Mouse (Mus musculus) limb, embryonic 10.5 days (tissue): Measurements from ENCODE around the gene Fryl. TPM values are rescaled to one million over a fixed set of nuclear protein-coding genes. Genes with fewer than 3 reads are reported as not detected.

ENCODE experiments used
- DNase-seq: peaks from one replicate; pipeline ENCODE4 v3.0.0-alpha.2; 2017; ENCODE audit warnings: low spot score
- H3K27ac ChIP-seq: fragments of 300-500 bp; sonication (generic); 2 replicates; pipeline ENCODE4 v1.5.1; 2016; ENCODE audit warnings: mild to moderate bottlenecking
- H3K27me3 ChIP-seq: fragments of 300-500 bp; sonication (generic); 2 replicates; pipeline ENCODE4 v1.6.1; 2016; ENCODE audit warnings: low read depth, mild to moderate bottlenecking; ENCODE audit not compliant: poor library complexity, severe bottlenecking
- H3K36me3 ChIP-seq: fragments of 300-500 bp; sonication (generic); 2 replicates; pipeline ENCODE4 v1.6.1; 2016; ENCODE audit warnings: mild to moderate bottlenecking, moderate library complexity
- H3K4me1 ChIP-seq: fragments of 300-500 bp; sonication (generic); 2 replicates; pipeline ENCODE4 v1.6.1; 2016
- H3K4me3 ChIP-seq: fragments of 300-500 bp; sonication (generic); 2 replicates; pipeline ENCODE4 v1.5.1; 2016; ENCODE audit warnings: mild to moderate bottlenecking, moderate library complexity
- H3K9me3 ChIP-seq: fragments of 300-500 bp; sonication (generic); replicated peaks from 2 replicates; pipeline ENCODE4 v1.6.1; 2016; ENCODE audit warnings: mild to moderate bottlenecking
- WGBS: fragments of 180-500 bp; shearing (Covaris S2); methylation state at CpG from one replicate; pipeline ENCODE4 v1.1.7; 2016; 5-methylcytosine and 5-hydroxymethylcytosine counted together
- polyA plus RNA-seq: library from polyadenylated mRNA; unstranded; fragments of >200 nt; fragmentation: Nextera tagmentation; extraction: Ambion mirVana; gene quantifications from 2 replicates; pipeline ENCODE4 v1.2.1, GENCODE M21; 2016

The Fryl gene
- polyA plus RNA-seq, 1 experiment from 2014 or later: 22.6 TPM

DNA sequence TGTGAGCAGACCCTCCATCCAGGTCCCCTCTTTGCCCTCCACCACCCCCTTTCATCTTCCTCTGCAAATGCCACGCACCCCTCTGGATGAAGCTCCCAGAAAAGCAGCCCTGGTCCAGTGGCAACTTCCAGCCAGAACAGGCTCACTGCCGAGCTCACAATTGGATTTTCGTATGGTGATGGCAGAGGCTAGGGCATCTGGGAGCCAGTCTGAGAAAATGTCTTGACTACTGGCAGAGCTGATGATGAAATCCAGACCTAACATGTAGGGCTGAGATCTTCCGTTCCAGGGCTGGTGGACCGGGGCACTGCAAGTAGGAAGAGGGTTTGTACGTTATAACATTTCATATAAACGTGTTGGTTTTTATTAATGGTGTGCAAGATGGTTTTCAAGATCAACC is 268.6 kb downstream of the Fryl start:
- Histone ChIP-seq H3K4me1 (peaks cover 16% of the 10 kb centered on the region), H3K4me3 (no peak overlapping the region), H3K9me3 (no peaks in the 10 kb centered on the region), H3K36me3 (no peaks in the 10 kb centered on the region), H3K27ac (no peak overlapping the region), H3K27me3 (no peaks in the 10 kb centered on the region)
- WGBS: 91% methylated on average over 7 of the region's 7 CpGs
- no peak for DNase-seq

DNA sequence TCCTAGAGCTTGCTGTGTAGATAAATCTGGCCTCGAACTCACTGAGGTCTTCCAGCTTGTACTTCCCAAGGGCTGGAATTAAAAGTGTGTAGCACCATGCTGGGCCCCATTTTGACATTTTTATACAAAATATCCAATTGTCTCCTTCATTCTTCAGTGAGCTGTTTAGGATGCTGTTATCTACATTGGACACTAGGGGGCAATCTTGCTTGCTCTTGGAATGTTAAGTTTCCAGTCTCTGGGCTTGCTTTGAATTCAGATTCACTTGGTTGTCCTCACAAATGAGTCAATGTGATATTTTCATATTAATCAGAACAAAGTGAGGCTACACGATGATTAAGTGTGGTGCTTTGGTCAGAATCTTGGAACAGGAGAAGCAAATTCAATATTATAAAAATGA is 272.3 kb downstream of the Fryl start:
- Histone ChIP-seq H3K27me3 (no peaks in the 10 kb centered on the region), H3K4me1 (peaks cover 12% of the 10 kb centered on the region), H3K4me3 (no peak overlapping the region), H3K27ac (no peak overlapping the region), H3K9me3 (no peaks in the 10 kb centered on the region), H3K36me3 (peaks cover 16% of the 10 kb centered on the region)
- no peak for DNase-seq
- 8% methylated on average over 2 of the region's 2 CpGs for WGBS

DNA sequence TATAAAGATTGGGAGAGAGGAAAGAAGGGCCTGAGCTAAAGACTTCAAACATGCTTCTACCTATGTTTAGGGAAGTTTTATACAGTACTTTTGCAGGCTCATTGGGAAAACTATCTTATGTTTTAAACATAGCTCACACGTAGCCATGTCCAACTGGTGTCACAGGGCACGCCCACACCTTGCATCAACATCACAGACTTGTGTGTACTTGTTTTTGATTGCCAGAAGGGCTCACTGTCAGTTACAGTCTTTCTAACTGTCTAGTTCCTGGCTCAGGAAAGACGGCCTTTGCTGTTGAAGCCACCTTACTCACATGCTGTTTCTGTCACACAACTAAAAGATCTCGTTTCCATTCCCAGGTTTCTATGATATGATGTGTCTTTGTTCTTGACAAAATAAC is 279.9 kb downstream of the Fryl start:
- H3K4me3 ChIP-seq: no peak overlapping the region
- H3K4me1 ChIP-seq: peaks cover under 1% of the 10 kb centered on the region; the same call in 1 of the 2 replicates
- no peak overlapping the region for H3K27ac ChIP-seq
- no peaks in the 10 kb centered on the region for H3K9me3 ChIP-seq
- no peak for DNase-seq
- H3K36me3 ChIP-seq: peaks cover 71% of the 10 kb centered on the region
- no peaks in the 10 kb centered on the region for H3K27me3 ChIP-seq
- WGBS: 91% methylated on average over 4 of the region's 4 CpGs

DNA sequence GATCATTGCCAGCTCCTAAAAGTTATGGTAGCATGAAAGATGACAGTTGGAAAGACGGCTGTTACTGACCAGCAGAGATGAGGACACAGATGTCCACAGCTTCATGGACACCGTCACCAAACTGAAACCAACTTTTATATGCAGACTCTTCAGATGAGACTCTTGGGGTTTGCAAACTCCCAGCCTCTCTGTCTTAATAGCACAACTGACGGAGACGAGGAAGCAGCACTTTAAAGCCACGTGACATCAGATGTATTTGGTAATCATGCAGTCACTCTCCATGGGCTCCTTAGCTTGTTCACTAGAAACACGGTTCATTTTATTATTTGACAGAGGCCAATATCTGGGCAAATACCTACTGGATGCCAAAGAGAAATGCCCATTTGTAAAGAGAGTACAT is 280.4 kb downstream of the Fryl start:
- no peak for DNase-seq
- Histone ChIP-seq H3K27me3 (no peaks in the 10 kb centered on the region), H3K36me3 (peaks cover 74% of the 10 kb centered on the region), H3K4me1 (no peaks in the 10 kb centered on the region; the same call in 1 of the 2 replicates), H3K4me3 (no peak overlapping the region), H3K9me3 (no peaks in the 10 kb centered on the region), H3K27ac (no peak overlapping the region)
- WGBS: 94% methylated on average over 6 of the region's 6 CpGs

DNA sequence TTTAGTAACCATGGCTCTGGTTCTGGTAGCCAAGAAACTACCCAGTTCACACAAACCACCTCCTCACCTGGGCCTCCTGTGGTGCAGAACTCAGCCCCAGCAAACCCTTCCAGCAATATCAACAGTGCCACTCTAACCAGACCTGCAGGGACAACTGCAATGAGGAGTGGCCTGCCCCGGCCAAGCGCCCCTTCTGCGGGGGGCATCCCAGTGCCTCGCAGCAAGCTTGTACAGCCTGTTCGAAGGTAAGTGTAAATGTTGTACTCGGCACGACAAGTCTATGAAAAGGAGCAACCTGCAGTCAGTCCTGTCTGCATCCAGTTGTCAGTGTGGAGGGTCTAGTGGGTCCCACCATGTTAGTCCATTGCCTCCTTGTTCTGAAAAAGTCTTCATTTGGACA is 281.8 kb downstream of the Fryl start, which contains the start of gene Gm10135:
Gene Gm10135 (minus strand): TSS at position 101 of the 400 bp plus-strand sequence.
- no peaks in the 10 kb centered on the region for H3K4me1 ChIP-seq
- no peak for DNase-seq
- H3K27me3 ChIP-seq: no peaks in the 10 kb centered on the region
- no peak within 1 kb of the TSS for H3K4me3 ChIP-seq
- 96% methylated on average over 7 of the region's 7 CpGs for WGBS
- H3K9me3 ChIP-seq: no peaks in the 10 kb centered on the region
- H3K27ac ChIP-seq: no peak within 1 kb of the TSS
- peaks cover 74% of the 10 kb centered on the region for H3K36me3 ChIP-seq

DNA sequence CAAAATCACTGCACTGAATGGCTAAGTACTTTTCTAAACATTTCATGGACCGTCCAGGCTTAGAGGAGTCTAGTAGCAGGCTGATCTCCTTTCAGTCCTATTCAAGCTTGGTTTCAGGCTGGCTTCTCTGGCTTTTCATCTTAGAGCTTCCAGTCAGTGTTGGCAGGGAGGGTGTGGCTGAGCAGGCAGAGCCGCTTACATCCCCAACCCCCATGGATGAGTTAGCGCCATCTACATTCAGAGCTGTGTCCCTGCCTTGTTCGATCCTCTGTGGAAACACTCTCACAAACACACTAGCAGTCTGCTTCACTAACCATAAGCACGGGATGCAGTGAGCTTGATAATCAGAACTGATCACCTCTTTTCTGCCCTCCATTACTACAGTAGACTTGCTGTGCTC is 283.5 kb downstream of the Fryl start:
- no peak overlapping the region for H3K4me3 ChIP-seq
- no peak overlapping the region for H3K27ac ChIP-seq
- 79% methylated on average over 5 of the region's 5 CpGs for WGBS
- H3K36me3 ChIP-seq: peaks cover 76% of the 10 kb centered on the region
- H3K9me3 ChIP-seq: no peaks in the 10 kb centered on the region
- no peak for DNase-seq
- H3K27me3 ChIP-seq: no peaks in the 10 kb centered on the region
- no peaks in the 10 kb centered on the region for H3K4me1 ChIP-seq

DNA sequence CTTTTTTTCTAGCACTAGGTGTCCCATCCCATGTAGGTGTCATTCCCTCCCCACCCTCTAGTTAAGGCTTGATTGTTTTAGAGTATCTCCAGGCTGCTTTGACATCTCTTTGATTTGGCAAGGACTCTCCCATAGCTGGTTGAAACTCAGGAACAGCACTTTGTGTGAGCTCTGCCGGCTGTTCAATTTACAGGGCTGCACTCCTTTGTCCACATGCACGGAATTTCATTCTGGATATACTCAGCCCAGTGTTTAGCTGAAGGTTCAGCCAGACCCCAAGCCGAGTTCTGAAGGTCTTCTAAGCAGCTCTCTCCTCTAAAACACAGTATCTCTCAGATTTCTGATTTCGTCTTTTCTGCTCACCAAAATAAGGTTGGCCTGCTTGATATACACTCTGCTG is 284.0 kb downstream of the Fryl start:
- WGBS: 76% methylated on average over 4 of the region's 4 CpGs
- H3K9me3 ChIP-seq: no peaks in the 10 kb centered on the region
- DNase-seq: no peak
- H3K4me3 ChIP-seq: no peak overlapping the region
- no peaks in the 10 kb centered on the region for H3K4me1 ChIP-seq
- H3K36me3 ChIP-seq: peaks cover 79% of the 10 kb centered on the region
- H3K27ac ChIP-seq: no peak overlapping the region
- no peaks in the 10 kb centered on the region for H3K27me3 ChIP-seq

Other genes with a start within 250 kb of the Fryl start
- 0.13 and 0.79 TPM in 2 replicates for gene Slc10a4, start 249.7 kb downstream of the Fryl start, polyA plus RNA-seq
- 130 and 154 TPM in 2 replicates for gene Ociad1, start 36.2 kb upstream of the Fryl start, polyA plus RNA-seq
- gene Ociad2, start 84.4 kb upstream of the Fryl start, polyA plus RNA-seq: 6.0 and 6.6 TPM in 2 replicates
- not detected in 2 replicates for gene Cwh43, start 149.5 kb upstream of the Fryl start, polyA plus RNA-seq
- 43.8 and 44.0 TPM in 2 replicates for gene Dcun1d4, start 224.4 kb upstream of the Fryl start, polyA plus RNA-seq